Mouse (Mus musculus): ENCODE measurements around the gene Nell1.

Gene Nell1

DNA sequence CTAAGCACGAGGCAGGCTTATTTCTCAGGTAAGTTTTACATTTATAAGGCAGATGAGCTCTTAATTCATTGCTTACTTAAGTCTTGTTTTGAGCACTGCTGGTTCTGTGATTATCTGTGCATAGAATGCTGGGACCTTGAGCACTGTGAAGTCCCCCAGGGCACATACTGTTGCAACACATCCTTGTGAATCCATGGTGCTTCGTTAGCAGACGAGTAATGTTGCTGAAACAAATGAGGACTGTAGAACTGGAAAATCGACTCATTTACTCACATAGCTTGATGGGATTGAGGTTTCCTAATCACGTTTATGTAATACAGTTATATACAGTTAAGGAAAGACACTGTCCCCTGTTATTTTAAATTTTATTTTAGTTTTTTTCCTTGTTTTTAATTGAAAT, 364.1 kb downstream of the Nell1 start:
- DNase-seq = no peak

DNA sequence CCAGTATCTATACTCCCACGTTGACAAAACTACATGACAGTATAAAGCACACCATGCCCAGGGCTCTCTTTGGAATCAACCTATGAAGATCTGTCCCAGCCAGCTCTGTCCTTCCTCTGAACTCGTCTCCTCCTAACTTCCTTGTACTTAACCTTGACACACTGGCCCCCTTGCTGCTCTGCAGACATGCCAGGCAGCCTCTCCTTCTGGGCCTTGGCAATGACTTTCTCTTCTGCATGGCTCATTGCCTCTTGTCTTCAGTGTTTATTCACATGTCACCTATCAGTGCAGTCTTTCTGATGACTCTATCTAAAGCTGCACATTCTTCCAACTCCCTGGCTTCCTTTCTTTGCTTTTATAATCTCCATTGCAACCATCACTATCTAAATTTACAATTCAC, 376.9 kb downstream of the Nell1 start:
- DNase-seq = no peak

DNA sequence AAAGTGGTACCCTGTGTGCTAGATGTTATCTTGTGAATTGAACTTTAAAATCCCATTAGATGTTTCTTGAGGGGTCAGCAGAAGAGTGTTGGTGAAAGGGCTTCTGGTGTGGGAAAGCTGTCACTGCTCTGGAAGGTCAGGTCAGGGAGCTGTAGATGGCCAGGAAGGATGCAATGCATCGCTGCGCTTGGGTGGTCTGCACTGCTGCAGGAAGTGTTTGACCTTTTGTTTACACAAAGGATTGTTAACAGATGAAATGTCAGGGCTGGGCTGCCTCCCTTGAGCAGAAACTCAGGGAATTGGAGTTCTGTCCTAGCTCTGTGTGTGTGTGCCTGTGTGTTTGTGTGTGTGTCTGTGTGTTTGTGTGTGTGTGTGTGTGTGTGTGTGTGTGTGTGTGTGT, 382.5 kb downstream of the Nell1 start:
- peak; percentile 13 for DNase-seq

DNA sequence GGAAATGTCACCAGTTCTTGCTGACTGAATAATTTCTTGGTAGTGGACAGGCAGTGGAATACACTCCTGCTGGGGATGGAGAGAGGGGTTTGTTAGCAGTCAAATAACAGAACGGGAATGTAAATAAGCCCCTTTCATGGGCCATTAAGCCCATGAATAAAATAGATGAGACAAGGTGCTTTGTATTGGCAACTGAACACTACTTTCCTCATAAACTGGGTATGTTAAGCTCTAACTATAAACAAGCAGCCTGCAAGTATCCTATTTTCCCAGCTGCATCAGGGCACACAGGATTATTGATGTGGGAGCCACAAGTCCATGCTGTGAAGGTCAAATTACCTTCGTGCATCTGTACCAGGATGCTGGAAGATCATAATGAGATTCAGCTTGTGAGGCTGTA, 387.4 kb downstream of the Nell1 start:
- no peak for DNase-seq

DNA sequence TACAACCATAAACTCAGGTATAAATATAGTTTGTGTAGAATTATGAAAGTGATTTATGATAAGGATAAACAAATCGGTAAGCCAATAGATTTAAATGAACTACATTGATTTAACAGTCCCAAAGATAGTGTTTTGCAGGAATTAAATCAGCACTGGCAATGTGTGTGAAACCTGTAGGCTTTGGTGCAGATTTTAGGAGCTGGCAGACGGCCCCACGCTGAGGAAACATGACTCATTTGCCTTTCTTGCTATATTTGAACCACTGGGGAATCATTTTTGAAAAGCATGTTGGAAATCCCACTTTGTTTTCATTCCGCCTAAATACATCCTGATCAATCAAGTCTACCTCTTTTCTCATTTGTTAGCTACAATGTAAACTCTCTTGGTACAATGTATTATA, 400.2 kb downstream of the Nell1 start:
- no peak for DNase-seq

DNA sequence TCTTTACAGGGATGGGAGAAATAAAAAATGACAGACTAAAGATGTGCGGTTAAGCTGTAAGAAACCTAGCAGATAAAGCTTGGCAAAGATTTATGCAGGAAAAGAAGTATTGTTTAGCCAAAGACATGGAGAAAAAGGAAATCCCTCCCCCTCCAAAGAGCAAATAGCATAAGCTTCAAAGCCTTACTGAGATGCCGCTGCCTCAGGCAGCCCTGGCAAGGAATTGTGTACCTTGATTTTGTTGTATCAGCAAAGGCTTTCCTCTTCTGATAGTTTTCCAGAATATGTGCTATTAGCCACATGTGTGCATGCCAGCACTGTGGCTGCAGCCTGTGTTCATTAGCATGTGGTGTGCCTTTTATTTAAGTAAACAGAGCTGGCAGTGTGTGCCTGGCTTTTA, 435.8 kb downstream of the Nell1 start:
- DNase-seq = no peak

DNA sequence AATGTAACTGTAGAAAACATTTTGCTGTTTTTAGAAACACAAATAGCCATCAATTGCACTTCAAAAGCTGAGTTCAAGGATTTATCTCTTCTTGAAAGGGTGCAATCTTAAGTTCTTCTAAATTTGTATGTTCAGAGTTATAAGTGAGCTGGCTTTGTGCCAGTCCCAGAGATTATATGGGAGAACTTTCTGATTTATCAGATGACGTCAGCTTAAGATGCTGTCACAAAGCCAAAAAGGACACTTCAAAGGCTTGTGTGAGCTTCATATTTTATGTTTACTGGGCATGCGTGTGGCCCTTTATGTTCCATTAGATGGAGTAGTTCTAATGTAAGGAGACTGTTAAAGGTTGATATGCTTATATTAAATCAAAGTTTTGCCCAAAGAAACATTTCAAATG, 445.3 kb downstream of the Nell1 start:
- no peak for DNase-seq

DNA sequence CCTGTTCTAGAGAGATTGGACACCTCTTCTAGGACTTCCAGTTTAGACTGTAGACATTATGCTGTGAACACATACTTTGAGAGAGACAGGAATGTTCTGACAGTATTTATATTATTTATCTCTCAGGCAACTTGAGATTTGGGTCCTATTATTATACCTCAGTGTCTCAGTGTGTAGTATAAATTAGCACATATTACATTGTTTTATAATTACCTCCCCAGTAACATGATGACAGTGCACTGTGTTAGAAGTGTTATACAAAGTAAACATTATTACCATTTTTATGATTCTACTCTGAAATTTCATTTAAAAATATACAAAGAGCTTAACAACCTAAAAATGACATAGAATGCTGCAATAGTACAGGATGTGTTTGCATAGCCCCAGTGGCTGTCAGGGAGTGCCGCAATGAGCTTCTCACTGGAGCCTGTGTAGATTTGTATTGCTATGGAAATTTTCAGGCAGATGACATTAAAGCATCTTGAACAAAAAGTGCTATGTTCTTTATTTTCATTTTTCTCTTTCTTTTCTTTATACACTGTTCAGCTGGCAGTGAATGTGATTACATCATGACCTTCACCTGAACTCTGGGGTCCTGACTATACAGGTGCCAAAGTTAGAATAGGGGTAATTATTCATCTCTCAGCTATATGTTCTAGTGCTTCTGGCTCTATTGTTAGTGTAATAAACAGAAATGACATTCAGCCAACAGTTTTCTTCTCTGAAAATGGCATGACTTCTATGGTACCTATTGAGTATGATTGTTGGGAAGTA, 447.9 kb downstream of the Nell1 start:
- DNase-seq = no peak

DNA sequence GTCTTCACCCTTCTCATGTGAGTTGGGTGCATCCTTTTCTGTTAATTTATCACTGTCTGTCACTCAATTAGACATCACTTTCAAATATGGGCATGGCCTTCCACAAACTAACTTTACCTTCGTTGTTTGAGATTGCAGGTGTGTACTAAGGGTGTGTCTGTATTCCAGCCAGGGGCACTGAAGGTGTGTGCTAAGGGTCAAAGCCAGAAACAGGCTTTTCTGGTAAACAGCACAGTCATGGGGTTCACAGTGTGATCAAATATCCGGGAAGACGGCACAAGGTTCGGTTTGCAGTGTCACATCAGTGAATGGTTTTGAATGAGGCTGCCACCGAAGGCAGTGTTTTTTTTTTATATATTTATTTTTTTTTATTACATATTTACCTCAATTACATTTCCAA, 455.1 kb downstream of the Nell1 start:
- DNase-seq = no peak

DNA sequence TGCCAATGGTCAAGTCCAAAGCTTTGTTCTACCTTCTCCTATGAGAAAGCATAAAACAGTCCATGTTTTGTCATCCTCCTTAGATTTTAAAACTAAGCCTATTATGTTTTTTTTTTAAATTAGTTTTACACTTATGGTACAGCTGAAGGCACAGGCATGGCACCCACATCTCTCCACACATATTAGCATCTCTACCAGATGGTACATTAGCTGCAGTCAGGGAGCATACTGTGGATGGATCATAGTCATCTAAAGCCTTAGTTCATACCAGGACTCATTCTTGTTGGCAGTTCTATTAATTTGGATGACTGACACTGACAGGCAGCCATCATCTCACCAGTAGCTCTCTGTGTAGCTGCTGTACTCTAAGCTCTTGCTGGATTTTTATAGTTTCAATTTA, 466.6 kb downstream of the Nell1 start:
- DNase-seq = no peak

DNA sequence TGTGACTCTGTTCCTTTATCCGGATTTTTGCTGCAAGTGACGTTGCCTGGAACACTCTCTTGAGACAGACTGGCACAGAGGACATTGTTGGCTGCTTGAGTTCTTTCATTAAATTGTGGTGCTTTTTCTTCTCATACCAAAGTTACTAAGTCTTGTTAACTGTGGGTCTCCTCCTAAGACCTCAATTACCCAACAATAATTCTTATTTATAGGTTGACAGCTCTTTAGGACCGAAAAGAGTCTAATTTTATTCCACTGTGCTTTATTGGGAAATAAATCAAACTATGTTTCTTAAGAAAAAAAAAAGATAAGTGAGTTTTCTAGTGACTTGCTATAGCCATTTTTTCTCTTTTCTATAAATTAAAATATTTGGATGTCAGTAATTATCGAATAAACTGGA, 472.7 kb downstream of the Nell1 start:
- no peak for DNase-seq

DNA sequence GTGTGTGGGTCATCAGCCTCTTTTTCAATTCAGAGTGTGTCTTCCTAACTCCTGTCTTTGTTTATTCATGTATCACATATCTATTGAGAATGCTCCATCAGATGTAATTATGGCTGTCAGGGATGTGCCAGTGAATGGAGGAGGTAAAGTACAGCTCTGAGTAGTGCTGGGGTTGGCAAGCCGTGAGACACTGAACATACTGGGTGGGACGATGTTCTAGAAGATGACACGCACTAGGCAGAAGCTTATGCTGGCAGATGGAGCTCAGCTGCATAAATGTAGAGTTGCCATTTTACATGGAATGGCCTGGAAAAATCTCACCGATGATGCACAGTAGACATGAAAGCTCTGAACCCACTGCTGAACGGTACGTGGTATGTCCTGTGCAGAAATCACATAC, 493.1 kb downstream of the Nell1 start:
- no peak for DNase-seq

DNA sequence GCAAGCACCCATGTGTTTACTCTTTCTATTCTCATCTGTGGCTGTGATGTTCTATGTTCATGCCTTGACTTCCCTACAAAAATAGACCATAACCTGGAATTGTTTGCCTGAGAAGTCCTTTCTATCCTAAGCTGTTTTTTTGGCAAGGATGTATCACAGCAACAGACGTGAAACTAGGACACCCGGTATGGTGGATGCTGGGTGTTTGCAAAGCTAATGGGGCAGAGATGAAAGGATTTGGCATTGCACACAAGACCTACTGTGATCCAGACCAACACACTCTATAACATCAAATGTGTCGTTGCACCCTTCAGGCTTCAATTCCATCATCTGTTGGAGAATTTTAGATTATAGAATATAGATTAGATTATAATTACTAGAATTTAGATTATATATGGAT, 495.9 kb downstream of the Nell1 start:
- no peak for DNase-seq

DNA sequence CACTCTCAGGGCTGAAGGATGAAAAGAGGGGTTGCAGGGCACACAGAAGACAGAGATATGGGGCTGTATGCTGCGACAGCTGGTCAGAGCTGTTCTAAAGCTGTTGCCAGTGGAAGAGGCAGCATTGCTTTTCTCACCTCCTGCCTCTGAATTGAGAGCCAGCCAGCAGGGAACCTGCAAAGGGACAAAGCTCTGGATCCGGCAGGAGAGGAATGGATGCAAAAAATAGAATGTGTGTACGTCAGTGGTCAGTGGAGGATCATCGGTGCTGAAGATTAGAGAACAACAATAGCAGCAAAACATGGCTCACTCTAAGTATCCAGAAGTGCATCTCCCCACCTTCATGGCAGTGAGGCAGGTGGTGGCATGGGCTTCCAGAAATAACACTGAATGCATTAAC, 507.3 kb downstream of the Nell1 start:
- no peak for DNase-seq

DNA sequence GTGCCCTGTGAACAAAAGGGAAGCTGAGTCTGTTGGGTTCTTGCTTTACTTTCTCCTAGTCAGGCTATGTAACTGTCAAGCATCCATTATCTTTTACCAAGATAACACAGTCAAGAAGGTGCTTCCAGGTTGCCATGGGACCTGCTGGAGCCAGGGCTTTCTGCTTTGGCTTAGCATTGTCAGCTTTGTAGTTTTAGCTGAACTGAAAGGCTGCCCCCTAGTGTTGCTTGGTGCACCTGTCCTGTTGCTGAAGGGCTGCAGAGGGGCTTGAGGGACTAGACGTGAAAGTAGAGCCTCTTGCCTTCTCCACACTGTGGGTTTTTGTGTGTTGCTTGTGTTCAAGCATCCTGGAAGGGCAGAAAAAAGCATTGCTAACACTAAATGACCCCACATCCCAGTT, 510.6 kb downstream of the Nell1 start:
- DNase-seq = peak; percentile 56

DNA sequence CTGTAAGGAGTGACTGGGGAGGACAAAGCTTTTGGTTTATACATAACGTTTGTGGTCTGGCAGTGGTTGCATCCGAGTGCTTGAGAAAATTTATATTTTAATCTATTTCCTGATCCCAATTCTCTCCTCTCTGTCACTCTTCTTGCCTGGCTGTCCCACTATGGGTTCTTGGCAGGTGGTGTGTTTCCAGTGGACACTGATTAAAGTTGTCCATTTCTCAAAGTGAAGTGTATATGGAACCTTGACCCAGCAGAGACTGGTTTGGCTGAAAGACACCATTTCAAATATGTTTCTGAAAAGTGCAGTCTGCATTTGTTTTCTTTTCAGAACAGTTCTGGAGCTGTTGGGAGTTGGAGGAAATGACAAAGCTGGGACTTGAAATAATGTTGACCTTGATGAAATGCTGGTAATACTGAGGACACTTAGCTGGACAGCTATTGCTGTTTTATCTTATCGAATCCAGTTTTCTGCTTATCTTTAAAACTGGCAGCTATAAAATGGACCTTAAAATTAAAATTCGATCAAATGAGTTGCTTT, 512.3 kb downstream of the Nell1 start:
- DNase-seq = peak; percentile 9

DNA sequence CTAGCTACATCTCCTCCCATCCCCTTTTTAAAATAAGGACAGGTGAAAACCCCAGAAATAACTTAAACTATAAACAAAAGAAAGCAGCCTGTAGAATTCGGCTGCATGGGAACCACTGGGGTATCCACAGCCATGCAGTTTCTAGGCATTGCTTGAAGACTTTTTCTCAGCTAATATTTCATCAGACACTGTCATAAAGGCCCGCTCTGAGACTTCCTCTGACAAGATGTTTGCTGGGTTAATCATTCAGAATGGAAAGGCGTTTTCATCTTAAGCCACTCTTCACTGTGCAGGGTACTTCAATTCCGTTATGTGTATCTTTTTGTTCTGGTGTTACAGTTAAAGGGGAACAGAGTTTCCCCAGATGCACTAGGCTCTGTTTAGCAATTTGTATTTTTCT, 526.9 kb downstream of the Nell1 start:
- no peak for DNase-seq

DNA sequence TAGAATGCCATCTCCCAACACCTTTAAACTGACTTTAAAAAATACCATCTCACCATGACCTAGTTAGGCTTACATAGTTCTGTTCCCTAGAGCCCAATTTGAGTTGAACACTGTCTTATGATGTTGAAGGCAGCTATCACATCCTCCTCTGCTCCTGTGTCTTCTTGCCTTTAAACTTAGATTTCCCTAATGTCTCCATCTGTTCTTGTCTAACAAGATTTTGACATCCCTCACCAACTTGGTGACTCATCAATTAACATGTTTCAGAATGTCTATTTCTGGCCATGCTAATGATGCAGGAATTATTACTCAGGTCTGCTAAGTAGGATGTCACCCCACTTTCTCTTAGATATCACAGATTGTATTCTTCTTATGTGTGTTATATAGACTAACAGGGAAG, 532.4 kb downstream of the Nell1 start:
- DNase-seq = no peak

DNA sequence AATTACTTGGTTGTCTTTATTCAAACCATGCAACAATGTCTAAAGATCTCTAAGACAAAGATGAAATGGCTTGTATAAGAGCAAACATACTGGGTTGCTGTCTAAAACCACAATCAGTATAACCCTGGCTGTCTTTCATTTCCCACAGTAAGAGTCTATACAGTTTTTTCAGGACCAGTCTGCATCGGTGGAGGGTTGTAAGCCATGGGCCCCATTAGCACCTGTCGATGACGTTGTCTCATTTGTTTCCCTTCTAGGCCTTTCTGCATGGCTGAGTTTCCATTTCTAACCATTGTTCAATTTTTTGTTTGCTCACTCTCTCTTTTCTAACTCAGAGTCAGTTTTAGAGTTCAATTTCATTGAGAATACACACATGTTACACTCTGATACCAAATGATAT, 540.2 kb downstream of the Nell1 start:
- no peak for DNase-seq

DNA sequence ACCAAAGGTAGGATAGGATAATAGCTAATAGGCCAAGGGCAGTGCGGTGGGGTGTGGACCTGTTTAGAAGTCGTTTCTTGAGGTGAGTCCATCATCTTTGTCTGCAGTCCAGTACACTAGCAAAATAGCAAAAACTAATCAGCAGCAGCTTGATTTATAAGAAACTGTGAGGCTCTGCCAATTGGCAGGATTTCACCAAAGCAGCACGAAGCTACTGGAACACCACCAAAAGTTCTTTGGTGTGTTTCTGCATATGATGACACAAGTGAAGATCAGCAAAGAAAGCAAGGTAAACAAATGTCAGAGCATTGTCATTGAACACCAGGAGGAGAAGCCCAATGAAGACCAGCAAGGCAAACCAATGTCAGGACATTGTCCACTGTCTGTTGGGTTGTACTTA, 542.0 kb downstream of the Nell1 start:
- peak; percentile 3 for DNase-seq

DNA sequence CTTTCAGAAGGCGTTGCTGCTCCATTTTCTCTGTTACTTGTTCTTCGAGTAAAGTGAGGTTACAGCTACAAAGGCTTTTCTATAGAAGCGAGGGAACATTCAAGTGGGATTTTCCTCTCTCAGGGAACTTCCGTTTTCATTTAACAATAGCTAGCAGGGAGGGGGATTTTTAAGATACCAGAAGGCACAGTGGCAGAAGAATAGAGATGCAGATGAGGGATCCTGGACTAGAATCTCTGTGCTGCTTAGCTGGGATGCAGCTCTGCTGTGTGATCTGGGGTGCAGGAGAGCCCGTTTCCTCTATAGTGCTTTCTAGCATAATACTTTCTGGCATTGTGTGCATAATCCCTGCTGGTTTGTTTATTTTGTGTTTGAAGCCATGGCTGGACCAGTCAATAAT, 568.7 kb downstream of the Nell1 start:
- DNase-seq = no peak

DNA sequence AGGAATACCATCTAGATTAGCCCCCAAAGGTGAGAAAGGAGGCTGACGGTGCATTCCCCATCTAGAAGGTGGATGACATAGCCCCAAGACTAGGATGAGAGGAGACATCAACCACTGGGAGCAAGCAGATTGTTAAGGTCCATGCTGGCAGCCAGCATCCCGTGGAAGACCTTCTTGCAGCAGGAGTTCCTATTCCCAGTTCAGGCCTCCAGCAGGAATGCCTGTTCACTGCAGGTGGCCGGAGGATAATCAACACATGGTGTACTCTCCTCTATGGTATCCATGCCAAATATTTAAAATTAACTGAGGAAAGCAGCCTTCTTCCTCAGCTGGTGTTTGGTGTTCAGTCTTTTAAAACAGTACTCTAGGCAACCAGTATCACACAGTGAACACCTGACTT, 574.9 kb downstream of the Nell1 start:
- DNase-seq = no peak

DNA sequence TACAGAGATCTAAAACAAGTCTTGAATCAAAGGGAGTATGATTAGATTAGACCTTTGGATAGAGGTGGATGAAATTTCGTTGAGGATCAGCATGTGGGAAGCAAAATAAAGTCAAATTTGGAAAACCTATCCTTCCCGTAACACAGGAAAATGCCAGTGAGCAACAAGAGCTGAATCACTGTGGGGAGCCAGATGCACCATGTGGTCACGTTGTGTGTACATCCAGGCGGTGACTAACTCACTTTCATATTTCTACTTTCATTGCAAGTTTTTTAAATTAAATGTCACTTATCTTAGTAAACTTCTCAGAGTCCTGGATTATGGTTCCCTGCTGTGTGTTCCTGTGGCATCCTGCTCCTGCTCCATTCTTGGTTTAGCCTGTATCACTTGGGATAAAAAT, 576.8 kb downstream of the Nell1 start:
- no peak for DNase-seq

DNA sequence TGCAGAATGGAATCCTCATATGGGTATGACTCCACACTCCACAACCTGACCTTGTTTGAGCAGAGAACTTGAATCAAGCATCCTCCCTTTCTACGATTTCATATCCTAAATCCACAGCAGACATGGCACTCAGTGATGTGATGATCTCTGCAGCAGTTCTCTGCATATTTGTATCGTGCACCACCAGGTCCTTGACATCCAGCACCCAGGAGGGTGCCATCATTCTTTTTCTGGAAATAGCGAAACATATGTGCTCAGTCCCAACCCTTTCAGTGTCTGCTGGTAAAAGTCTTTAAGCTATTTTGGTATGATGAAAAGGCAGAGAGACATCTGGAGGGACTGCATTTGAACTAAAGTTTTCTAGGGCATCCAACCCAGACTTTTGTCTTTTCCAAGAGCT, 588.0 kb downstream of the Nell1 start:
- DNase-seq = no peak

DNA sequence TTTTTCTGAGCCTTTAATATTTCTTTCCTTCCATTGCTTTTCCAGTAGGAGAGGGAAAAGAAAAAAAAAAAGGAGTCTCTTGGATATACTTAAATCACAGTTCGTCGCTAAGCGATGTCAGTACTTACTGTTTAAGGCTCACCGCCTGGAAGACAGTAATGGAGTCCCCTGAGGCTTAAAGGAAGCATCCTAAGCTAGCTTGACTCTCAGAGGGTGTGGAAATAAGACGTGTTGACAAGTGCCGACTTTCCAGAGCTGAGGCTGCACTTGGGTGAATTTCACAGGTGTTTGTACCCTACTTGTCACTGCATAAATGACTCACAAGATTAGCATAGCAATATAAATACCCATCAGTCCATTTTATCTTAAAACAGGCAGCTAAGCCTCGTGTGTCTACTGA, 599.2 kb downstream of the Nell1 start:
- DNase-seq = no peak
